Mouse (Mus musculus) intestine, embryonic 16.5 days (tissue): ENCODE results near the gene Gm42417. TPM values are rescaled to one million over a fixed set of nuclear protein-coding genes. Genes with fewer than 3 reads are reported as not detected.

Experiments used
- ATAC-seq: fragments of 200-750 bp; cut with Nextera tagmentation; 2 replicates; pipeline ENCODE4 v1.8.0; 2017; ENCODE audit warnings: moderate TSS enrichment, moderate library complexity
- H3K27ac ChIP-seq: fragments of 300-500 bp; sonication (generic); 2 replicates; pipeline ENCODE4 v1.5.1; 2014; ENCODE audit warnings: mild to moderate bottlenecking, low read length
- H3K27me3 ChIP-seq: fragments of 300-500 bp; sonication (generic); replicated peaks from 2 replicates; pipeline ENCODE4 v1.6.1; 2014; ENCODE audit warnings: low read length, control low read depth, mixed read lengths; ENCODE audit not compliant: control insufficient read depth, insufficient read depth
- H3K36me3 ChIP-seq: fragments of 300-500 bp; sonication (generic); 2 replicates; pipeline ENCODE4 v1.6.1; 2014; ENCODE audit warnings: low read length, control low read depth; ENCODE audit not compliant: control insufficient read depth, insufficient read depth
- H3K4me1 ChIP-seq: fragments of 300-500 bp; sonication (generic); 2 replicates; pipeline ENCODE4 v1.6.1; 2014; ENCODE audit warnings: low read length, control low read depth, mixed read lengths; ENCODE audit not compliant: control insufficient read depth, insufficient read depth
- H3K4me2 ChIP-seq: fragments of 300-500 bp; sonication (generic); 2 replicates; pipeline ENCODE4 v1.6.1; 2014; ENCODE audit warnings: low read depth, low read length, control low read depth
- H3K4me3 ChIP-seq: fragments of 300-500 bp; sonication (generic); 2 replicates; pipeline ENCODE4 v1.5.1; 2014; ENCODE audit warnings: mild to moderate bottlenecking, low read length
- H3K9ac ChIP-seq: fragments of 300-500 bp; sonication (generic); 2 replicates; pipeline ENCODE4 v1.6.1; 2014; ENCODE audit warnings: low read depth, low read length
- H3K9me3 ChIP-seq: fragments of 300-500 bp; sonication (generic); 2 replicates; pipeline ENCODE4 v1.6.1; 2016; ENCODE audit warnings: low read length, control low read depth; ENCODE audit not compliant: control insufficient read depth
- WGBS: fragments of 180-500 bp; shearing (Covaris S2); extraction: QIAGEN DNeasy Blood & Tissue Kit; methylation state at CpG from one replicate; pipeline ENCODE4 v1.1.7; 2014; 5-methylcytosine and 5-hydroxymethylcytosine counted together
- microRNA-seq: library from miRNA; unstranded; fragments of <30 nt; microRNA quantifications from one replicate; pipeline ENCODE4, GENCODE M21; 2016
- polyA plus RNA-seq: library from polyadenylated mRNA; unstranded; fragments of >200 nt; fragmentation: Nextera tagmentation; extraction: Ambion mirVana; gene quantifications from 2 replicates; pipeline ENCODE4 v1.2.1, GENCODE M21; 2015

Gm42417 gene
- polyA plus RNA-seq, 1 experiment from 2014 or later = 0.37 TPM

DNA sequence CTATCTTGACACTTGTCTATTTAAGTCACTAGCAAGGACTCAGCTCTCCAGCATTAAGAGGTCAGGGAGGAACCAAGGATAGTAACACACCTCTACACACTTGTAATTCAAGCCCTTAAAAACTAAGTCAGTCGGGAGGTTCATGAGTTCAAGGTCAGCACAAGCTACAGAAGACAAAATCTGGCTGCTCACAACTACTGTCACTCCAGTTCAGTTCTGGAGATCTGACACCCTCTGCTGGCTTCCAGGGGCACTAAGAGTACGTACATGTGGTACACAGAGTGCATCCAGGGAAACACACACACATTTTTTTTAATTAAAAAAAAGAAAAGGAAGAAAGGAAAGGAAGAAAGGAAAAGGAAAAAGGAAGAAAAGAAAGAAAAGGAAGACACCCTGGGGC is 42.5 kb downstream of the Gm42417 start:
- Histone ChIP-seq H3K9me3 (no peaks in the 10 kb centered on the region), H3K27me3 (no peaks in the 10 kb centered on the region), H3K9ac (no peak overlapping the region), H3K4me2 (no peak overlapping the region), H3K4me3 (no peak overlapping the region), H3K4me1 (peaks cover 11% of the 10 kb centered on the region), H3K36me3 (peaks cover 17% of the 10 kb centered on the region), H3K27ac (no peak overlapping the region)
- 54% methylated on average over 2 of the region's 2 CpGs for WGBS
- no peak for ATAC-seq

DNA sequence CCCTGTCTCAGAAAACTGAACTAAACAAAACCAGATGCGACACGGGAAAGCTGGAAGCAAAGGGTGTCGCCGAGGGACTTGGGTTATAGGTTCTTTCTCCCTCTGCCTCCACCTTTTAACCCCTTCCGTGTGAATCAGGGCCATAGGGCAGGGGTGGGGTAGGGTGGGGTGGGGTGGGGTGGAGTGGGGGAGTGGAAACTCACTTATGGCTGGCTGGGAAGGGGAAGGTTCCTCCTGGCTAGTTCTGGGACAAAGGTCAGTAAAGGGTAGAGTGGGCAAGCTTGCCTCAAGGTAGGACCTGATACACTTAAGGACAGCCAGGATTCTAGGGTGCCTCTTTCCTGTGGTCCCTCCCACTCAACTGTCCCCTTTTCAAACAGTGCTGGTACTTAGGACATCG is 45.9 kb downstream of the Gm42417 start:
- 53% methylated on average over 6 of the region's 6 CpGs for WGBS
- ATAC-seq = peak; percentile 74

DNA sequence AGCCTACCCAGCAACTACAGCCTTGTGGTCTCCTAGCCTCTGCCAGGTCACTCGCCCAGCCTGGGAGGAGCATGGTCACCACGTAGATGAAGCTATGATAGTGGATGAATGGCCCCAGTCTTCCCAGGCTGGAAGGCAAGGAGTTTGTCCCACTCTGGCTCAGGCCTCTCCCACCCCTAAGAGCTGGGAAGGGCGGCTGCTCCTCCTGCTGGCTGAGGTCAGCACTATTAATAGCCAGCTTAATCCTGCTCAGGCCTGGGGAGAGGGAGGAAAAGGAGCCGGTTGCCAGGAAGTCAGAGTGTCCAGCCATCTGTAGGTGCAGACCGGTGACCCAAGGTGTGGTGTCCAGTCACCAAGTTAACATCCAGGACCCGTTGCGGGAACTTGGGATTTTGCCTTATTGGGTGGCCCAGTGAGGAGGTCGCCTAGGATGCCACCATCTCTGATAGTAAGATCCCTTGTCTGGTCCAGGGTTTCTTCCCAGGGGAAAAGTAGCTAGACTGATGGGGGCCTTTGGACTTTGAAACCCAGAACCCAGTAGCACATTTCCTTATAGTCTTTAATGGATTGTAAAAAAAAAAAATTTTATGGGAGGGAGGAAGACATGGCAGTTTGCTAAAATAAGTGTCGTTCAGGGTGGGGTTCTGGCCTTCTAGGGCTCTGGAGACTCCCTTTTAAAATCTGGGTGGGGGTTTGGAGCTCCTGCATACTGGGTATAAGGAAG is 46.7 kb downstream of the Gm42417 start:
- Histone ChIP-seq H3K4me1 (peaks cover 17% of the 10 kb centered on the region), H3K27ac (peak overlapping the region; percentile 87), H3K27me3 (no peaks in the 10 kb centered on the region), H3K9ac (peak overlapping the region; percentile 32; the same call in 1 of the 2 replicates), H3K9me3 (no peaks in the 10 kb centered on the region), H3K4me3 (0 out of 2 replicates have a peak overlapping the region, but pooled peaks have one; percentile 3), H3K4me2 (peak overlapping the region; percentile 45), H3K36me3 (no peaks in the 10 kb centered on the region)
- peak; percentile 83 for ATAC-seq
- 37% methylated on average over 9 of the region's 9 CpGs for WGBS

More for the DNA sequence above, 45.9 kb downstream of the Gm42417 start:
- Histone ChIP-seq H3K9me3 (no peaks in the 10 kb centered on the region), H3K27me3 (no peaks in the 10 kb centered on the region), H3K4me3 (0 out of 2 replicates have a peak overlapping the region, but pooled peaks have one; percentile 3), H3K27ac (peak overlapping the region; percentile 70), H3K4me2 (peak overlapping the region; percentile 45), H3K9ac (no peak overlapping the region), H3K36me3 (peaks cover 2% of the 10 kb centered on the region; the same call in 1 of the 2 replicates), H3K4me1 (peaks cover 17% of the 10 kb centered on the region)

DNA sequence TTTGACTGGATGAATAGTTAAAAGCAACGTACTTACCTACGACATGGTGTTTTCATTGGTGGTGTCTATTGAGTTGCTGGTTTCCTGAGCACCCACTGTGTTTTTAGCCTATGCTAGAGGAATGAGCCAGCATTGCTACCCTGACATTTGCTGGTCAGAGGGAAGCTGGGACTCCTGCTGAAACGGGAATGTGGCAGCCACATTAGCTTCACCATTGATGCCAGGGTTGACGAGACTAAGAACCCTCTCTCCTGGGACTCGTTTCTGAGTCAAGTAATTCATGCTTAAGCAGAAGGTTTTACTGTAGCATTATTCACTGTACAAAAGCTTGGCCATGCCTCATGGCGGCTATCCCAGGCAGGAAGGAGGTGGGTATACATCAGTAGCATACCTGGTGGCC is 49.6 kb downstream of the Gm42417 start:
- H3K4me2 ChIP-seq = no peak overlapping the region
- peaks cover 28% of the 10 kb centered on the region for H3K4me1 ChIP-seq
- no peaks in the 10 kb centered on the region for H3K9me3 ChIP-seq
- H3K27me3 ChIP-seq = no peaks in the 10 kb centered on the region
- 80% methylated on average over 6 of the region's 6 CpGs for WGBS
- H3K4me3 ChIP-seq = no peak overlapping the region
- H3K9ac ChIP-seq = no peak overlapping the region
- ATAC-seq = no peak
- no peak overlapping the region for H3K27ac ChIP-seq
- no peaks in the 10 kb centered on the region for H3K36me3 ChIP-seq

DNA sequence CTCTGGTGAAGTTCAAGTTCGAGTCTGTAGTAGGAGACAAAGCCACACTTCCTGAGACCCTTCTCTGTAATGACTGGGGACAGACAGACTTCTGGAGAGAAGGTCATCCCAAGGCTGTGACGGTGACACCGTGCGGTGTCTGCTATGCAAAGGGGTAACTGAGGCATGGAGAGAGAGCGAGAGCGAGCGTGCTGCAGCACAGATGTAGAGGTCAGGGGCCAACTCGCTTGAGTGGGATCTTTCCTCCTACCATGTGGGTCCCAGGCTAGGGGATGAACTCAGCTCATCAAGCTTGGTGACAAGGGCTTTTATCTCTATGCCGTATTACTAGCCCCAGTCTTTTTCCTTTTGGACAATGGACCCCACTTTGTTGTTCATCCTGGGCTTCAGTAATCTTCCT is 52.1 kb downstream of the Gm42417 start:
- no peaks in the 10 kb centered on the region for H3K9me3 ChIP-seq
- H3K4me1 ChIP-seq = peaks cover 23% of the 10 kb centered on the region

DNA sequence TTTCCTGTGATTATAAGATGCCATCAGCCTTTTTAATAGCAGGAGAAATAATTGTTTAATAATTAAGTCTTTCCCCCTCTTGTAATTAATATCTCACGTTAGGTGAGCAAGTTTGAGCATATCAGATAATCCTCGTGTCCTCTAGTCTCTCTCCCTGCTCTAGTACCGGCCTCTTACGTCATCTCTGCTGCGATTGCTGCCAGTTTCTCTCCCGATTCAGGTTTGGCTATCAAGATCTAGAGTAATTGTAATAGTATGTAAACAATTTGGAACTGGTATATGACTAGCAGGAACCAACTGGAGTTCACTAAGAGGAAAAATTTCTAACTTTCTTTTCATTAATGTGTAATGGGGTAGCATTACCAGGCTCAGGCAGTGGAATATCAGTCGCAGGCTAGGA is 54.1 kb downstream of the Gm42417 start:
- H3K27ac ChIP-seq = no peak overlapping the region
- WGBS = 50% methylated on average over 7 of the region's 7 CpGs
- H3K9ac ChIP-seq = no peak overlapping the region
- H3K4me1 ChIP-seq = peaks cover 17% of the 10 kb centered on the region
- no peaks in the 10 kb centered on the region for H3K27me3 ChIP-seq
- H3K36me3 ChIP-seq = no peaks in the 10 kb centered on the region
- H3K9me3 ChIP-seq = no peaks in the 10 kb centered on the region
- no peak overlapping the region for H3K4me2 ChIP-seq
- no peak for ATAC-seq
- no peak overlapping the region for H3K4me3 ChIP-seq

More for the DNA sequence above, 52.1 kb downstream of the Gm42417 start:
- no peak overlapping the region for H3K4me2 ChIP-seq
- no peak for ATAC-seq
- H3K27me3 ChIP-seq = no peaks in the 10 kb centered on the region
- H3K9ac ChIP-seq = no peak overlapping the region
- 82% methylated on average over 9 of the region's 9 CpGs for WGBS
- no peak overlapping the region for H3K27ac ChIP-seq
- no peaks in the 10 kb centered on the region for H3K36me3 ChIP-seq
- H3K4me3 ChIP-seq = no peak overlapping the region

DNA sequence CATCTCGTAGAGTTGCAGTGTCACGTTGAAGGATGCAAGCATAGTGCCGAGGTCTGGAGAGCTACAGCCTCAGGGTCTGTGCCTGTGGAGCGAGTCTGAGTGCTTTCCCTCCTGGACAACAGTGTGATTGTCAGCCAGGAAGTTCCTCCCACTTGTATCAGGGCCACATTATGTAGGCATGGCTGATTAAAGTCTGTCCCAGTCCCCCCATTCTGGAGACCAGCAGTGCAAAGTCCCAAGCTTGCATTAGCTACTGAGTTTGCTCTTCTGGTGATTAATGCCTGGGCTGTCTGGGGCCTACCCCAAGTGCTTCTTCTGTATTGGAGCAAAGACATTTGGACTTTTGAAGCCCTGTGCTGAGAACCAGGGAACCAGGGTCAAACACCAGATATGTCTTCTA is 55.4 kb downstream of the Gm42417 start:
- Histone ChIP-seq H3K9ac (no peak overlapping the region), H3K9me3 (no peaks in the 10 kb centered on the region), H3K27ac (no peak overlapping the region; the same call in 1 of the 2 replicates), H3K27me3 (no peaks in the 10 kb centered on the region), H3K36me3 (no peaks in the 10 kb centered on the region), H3K4me3 (no peak overlapping the region), H3K4me1 (peaks cover 14% of the 10 kb centered on the region), H3K4me2 (no peak overlapping the region)
- ATAC-seq = peak; percentile 86
- 51% methylated on average over 4 of the region's 4 CpGs for WGBS

Small RNA genes within 50 kb of the gene (microRNA-seq; reads per million reads assigned to microRNA genes)
- not detected for gene Gm47280

Other genes starting within 250 kb of the Gm42417 start
- 4.1 and 4.8 TPM in 2 replicates for gene Arid5a, start 231.7 kb downstream of the Gm42417 start, polyA plus RNA-seq
- 33.3 and 33.8 TPM in 2 replicates for gene Kansl3, start 170.2 kb downstream of the Gm42417 start, polyA plus RNA-seq
- gene Fer1l5, start 167.1 kb downstream of the Gm42417 start, polyA plus RNA-seq = 0.50 and 0.66 TPM in 2 replicates
- gene Lman2l, start 94.2 kb downstream of the Gm42417 start, polyA plus RNA-seq = 29.8 and 32.1 TPM in 2 replicates
- 39.2 and 40.2 TPM in 2 replicates for gene Cnnm4, start 67.8 kb downstream of the Gm42417 start, polyA plus RNA-seq
- 2.1 and 2.3 TPM in 2 replicates for gene Cnnm3, start 27.6 kb downstream of the Gm42417 start, polyA plus RNA-seq
- gene Ankrd23, start 2.5 kb downstream of the Gm42417 start, polyA plus RNA-seq = 12.7 and 14.6 TPM in 2 replicates
- 23.6 and 26.8 TPM in 2 replicates for gene Ankrd39, start 8.0 kb upstream of the Gm42417 start, polyA plus RNA-seq
- gene Sema4c, start 18.9 kb upstream of the Gm42417 start, polyA plus RNA-seq = 7.4 and 7.9 TPM in 2 replicates
- gene Fam178b, start 143.8 kb upstream of the Gm42417 start, polyA plus RNA-seq = 0.54 and 0.73 TPM in 2 replicates
- gene Cox5b, start 152.0 kb upstream of the Gm42417 start, polyA plus RNA-seq = 940 and 946 TPM in 2 replicates
- 0.12 TPM in 1 of 2 replicates, not detected in the other for gene 4933424G06Rik, start 170.7 kb upstream of the Gm42417 start, polyA plus RNA-seq
- gene Actr1b, start 175.0 kb upstream of the Gm42417 start, polyA plus RNA-seq = 94.8 and 98.3 TPM in 2 replicates
- 0.72 and 1.0 TPM in 2 replicates for gene Zap70, start 222.4 kb upstream of the Gm42417 start, polyA plus RNA-seq